Mouse (Mus musculus): Measurements from ENCODE around the gene Mgat2. TPM values are rescaled to one million over a fixed set of nuclear protein-coding genes. Genes with fewer than 3 reads are reported as not detected.

The Mgat2 gene
- polyA plus RNA-seq, 1 experiment from 2014 or later, result 35.6 TPM

- ATAC-seq, result no peak
- 56% methylated on average over 5 of the region's 5 CpGs for WGBS
- H3K27ac ChIP-seq (ENCODE audit: low read length), result peak overlapping the region; percentile 54
- H3K27me3 ChIP-seq (replicated peaks; ENCODE audit: control insufficient read depth, insufficient read depth, low read length), result no peaks in the 10 kb centered on the region
- H3K4me3 ChIP-seq (ENCODE audit: low read length), result peak overlapping the region; percentile 1; the same call in 1 of the 2 replicates
- no peaks in the 10 kb centered on the region for H3K9me3 ChIP-seq (ENCODE audit: control insufficient read depth, low read length)
- peaks cover 17% of the 10 kb centered on the region for H3K4me1 ChIP-seq (ENCODE audit: control insufficient read depth, insufficient read depth, low read length)
- H3K36me3 ChIP-seq (ENCODE audit: control insufficient read depth, insufficient read depth, low read length), result peaks cover 6% of the 10 kb centered on the region
- H3K4me2 ChIP-seq (ENCODE audit: low read depth, low read length), result peak overlapping the region; percentile 42
- H3K9ac ChIP-seq (ENCODE audit: low read depth, low read length), result no peak overlapping the region; the same call in 1 of the 2 replicates
Measured at GRCm38 (mm10) chr12:69186811-69187471, 3.0 kb downstream of the Mgat2 start.

- H3K4me2 ChIP-seq (ENCODE audit: low read depth, low read length), result no peak overlapping the region
- H3K27ac ChIP-seq (ENCODE audit: low read length), result no peak overlapping the region
- WGBS, result 84% methylated on average over 9 of the region's 9 CpGs
- no peak overlapping the region for H3K4me3 ChIP-seq (ENCODE audit: low read length)
- H3K9me3 ChIP-seq (ENCODE audit: control insufficient read depth, low read length), result no peaks in the 10 kb centered on the region
- peaks cover 16% of the 10 kb centered on the region for H3K4me1 ChIP-seq (ENCODE audit: control insufficient read depth, insufficient read depth, low read length)
- H3K9ac ChIP-seq (ENCODE audit: low read depth, low read length), result no peak overlapping the region
- no peaks in the 10 kb centered on the region for H3K27me3 ChIP-seq (replicated peaks; ENCODE audit: control insufficient read depth, insufficient read depth, low read length)
- H3K36me3 ChIP-seq (ENCODE audit: control insufficient read depth, insufficient read depth, low read length), result peaks cover 6% of the 10 kb centered on the region
- no peak for ATAC-seq
Measured at GRCm38 (mm10) chr12:69190074-69190473, 6.1 kb downstream of the Mgat2 start.

DNA sequence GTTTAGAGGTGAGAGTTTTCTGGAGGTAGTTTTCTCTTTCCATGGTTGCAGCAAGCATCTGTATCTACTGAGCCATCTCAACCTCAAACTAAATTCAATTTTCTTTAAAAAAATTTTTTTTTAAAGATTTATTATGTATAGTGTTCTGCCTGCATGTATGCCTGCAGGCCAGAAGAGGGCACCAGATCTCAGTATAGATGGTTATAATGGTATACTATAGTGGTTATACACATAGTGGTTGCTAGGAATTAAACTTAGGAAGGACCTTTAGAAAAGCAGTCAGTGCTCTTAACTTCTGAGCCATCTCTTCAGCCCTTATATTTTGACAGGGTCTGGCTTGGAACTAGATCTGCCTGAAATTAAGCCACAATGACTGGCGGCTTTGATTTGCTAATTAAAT lies 6.6 kb downstream of the Mgat2 start:
- Histone ChIP-seq H3K9me3 (ENCODE audit: control insufficient read depth, low read length) (no peaks in the 10 kb centered on the region), H3K36me3 (ENCODE audit: control insufficient read depth, insufficient read depth, low read length) (peaks cover 6% of the 10 kb centered on the region), H3K27me3 (replicated peaks; ENCODE audit: control insufficient read depth, insufficient read depth, low read length) (no peaks in the 10 kb centered on the region), H3K4me2 (ENCODE audit: low read depth, low read length) (no peak overlapping the region), H3K4me1 (ENCODE audit: control insufficient read depth, insufficient read depth, low read length) (peaks cover 11% of the 10 kb centered on the region), H3K27ac (ENCODE audit: low read length) (no peak overlapping the region), H3K4me3 (ENCODE audit: low read length) (no peak overlapping the region), H3K9ac (ENCODE audit: low read depth, low read length) (no peak overlapping the region)
- ATAC-seq, result no peak
- WGBS, result 95% methylated on average over 1 of the region's 1 CpGs

DNA sequence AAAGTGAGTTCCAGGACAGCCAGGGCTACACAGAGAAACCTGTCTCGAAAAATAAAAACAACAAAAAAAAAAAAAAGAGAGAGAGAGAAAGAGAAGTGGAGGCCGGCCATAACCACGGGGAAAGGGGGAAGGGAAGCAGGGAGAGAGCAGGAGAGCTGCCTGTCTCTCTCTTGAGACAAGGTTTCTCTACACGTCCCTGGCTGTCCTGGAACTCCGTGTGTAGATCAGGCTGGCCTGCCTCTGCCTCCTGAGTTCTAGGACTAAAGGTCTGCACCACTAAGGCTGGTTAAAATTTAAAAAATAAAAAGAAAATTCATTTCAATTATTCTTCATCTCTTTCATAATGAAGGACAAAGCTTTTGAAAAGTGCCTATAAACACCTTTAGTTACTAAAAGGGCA lies 7.4 kb downstream of the Mgat2 start:
- no peak for ATAC-seq
- no peak overlapping the region for H3K9ac ChIP-seq (ENCODE audit: low read depth, low read length)
- H3K36me3 ChIP-seq (ENCODE audit: control insufficient read depth, insufficient read depth, low read length), result peaks cover 6% of the 10 kb centered on the region
- no peaks in the 10 kb centered on the region for H3K9me3 ChIP-seq (ENCODE audit: control insufficient read depth, low read length)
- peaks cover 14% of the 10 kb centered on the region for H3K4me1 ChIP-seq (ENCODE audit: control insufficient read depth, insufficient read depth, low read length)
- H3K27ac ChIP-seq (ENCODE audit: low read length), result no peak overlapping the region
- WGBS, result 93% methylated on average over 5 of the region's 5 CpGs
- no peaks in the 10 kb centered on the region for H3K27me3 ChIP-seq (replicated peaks; ENCODE audit: control insufficient read depth, insufficient read depth, low read length)
- no peak overlapping the region for H3K4me2 ChIP-seq (ENCODE audit: low read depth, low read length)
- no peak overlapping the region for H3K4me3 ChIP-seq (ENCODE audit: low read length)

DNA sequence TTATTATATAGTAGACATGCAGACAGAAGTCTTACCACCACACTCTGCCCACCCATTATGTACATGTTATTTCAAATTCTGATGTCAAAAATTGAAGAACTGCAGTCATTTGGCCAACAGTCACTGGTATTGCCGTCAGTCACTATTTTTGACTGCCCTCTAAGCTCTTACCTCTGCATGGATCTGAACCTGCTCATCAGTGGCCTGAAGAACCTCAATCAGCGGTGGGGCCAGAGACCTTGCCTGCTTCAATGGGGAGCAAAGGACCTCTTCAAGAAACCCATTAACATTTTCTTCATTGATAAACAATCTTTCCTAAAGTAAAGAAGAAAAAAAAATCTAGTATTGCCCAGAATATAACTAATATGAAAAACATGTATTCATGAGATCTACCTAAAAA lies 8.7 kb downstream of the Mgat2 start:
- Histone ChIP-seq H3K27ac (ENCODE audit: low read length) (no peak overlapping the region), H3K4me2 (ENCODE audit: low read depth, low read length) (no peak overlapping the region), H3K4me1 (ENCODE audit: control insufficient read depth, insufficient read depth, low read length) (peaks cover 5% of the 10 kb centered on the region; the same call in 1 of the 2 replicates), H3K27me3 (replicated peaks; ENCODE audit: control insufficient read depth, insufficient read depth, low read length) (no peaks in the 10 kb centered on the region), H3K9me3 (ENCODE audit: control insufficient read depth, low read length) (no peaks in the 10 kb centered on the region), H3K36me3 (ENCODE audit: control insufficient read depth, insufficient read depth, low read length) (peaks cover 6% of the 10 kb centered on the region), H3K9ac (ENCODE audit: low read depth, low read length) (no peak overlapping the region), H3K4me3 (ENCODE audit: low read length) (no peak overlapping the region)
- no peak for ATAC-seq
- WGBS, result 91% methylated on average over 2 of the region's 2 CpGs

- Histone ChIP-seq H3K27ac (ENCODE audit: low read length) (peak within 1 kb of the TSS; percentile 89), H3K27me3 (replicated peaks; ENCODE audit: control insufficient read depth, insufficient read depth, low read length) (no peaks in the 10 kb centered on the region), H3K36me3 (ENCODE audit: control insufficient read depth, insufficient read depth, low read length) (peaks cover 5% of the 10 kb centered on the region; the same call in 1 of the 2 replicates), H3K4me1 (ENCODE audit: control insufficient read depth, insufficient read depth, low read length) (peaks cover 19% of the 10 kb centered on the region), H3K4me2 (ENCODE audit: low read depth, low read length) (peak within 1 kb of the TSS; percentile 97), H3K9me3 (ENCODE audit: control insufficient read depth, low read length) (no peaks in the 10 kb centered on the region), H3K9ac (ENCODE audit: low read depth, low read length) (peak within 1 kb of the TSS; percentile 88), H3K4me3 (ENCODE audit: low read length) (peak within 1 kb of the TSS; percentile 96)
- under 1% methylated on average over 75 of the region's 75 CpGs for WGBS
- ATAC-seq, result peak; percentile 75
Measured at GRCm38 (mm10) chr12:69196444-69197377, 12.8 kb downstream of the Mgat2 start, which contains the start of gene Gm49383. Gene Gm49383, minus strand, starts transcription at chr12:69197104.

GRCm38 (mm10) chr12:69197378-69198163 lies 13.6 kb downstream of the Mgat2 start:
- peaks cover 19% of the 10 kb centered on the region for H3K4me1 ChIP-seq (ENCODE audit: control insufficient read depth, insufficient read depth, low read length)
- no peaks in the 10 kb centered on the region for H3K9me3 ChIP-seq (ENCODE audit: control insufficient read depth, low read length)
- ATAC-seq, result peak; percentile 82
- H3K9ac ChIP-seq (ENCODE audit: low read depth, low read length), result peak overlapping the region; percentile 88
- H3K4me3 ChIP-seq (ENCODE audit: low read length), result peak overlapping the region; percentile 96
- WGBS, result under 1% methylated on average over 94 of the region's 94 CpGs
- no peaks in the 10 kb centered on the region for H3K27me3 ChIP-seq (replicated peaks; ENCODE audit: control insufficient read depth, insufficient read depth, low read length)
- peak overlapping the region; percentile 97 for H3K4me2 ChIP-seq (ENCODE audit: low read depth, low read length)
- peak overlapping the region; percentile 89 for H3K27ac ChIP-seq (ENCODE audit: low read length)
- H3K36me3 ChIP-seq (ENCODE audit: control insufficient read depth, insufficient read depth, low read length), result peaks cover 7% of the 10 kb centered on the region

- peak; percentile 45 for ATAC-seq
- peak within 1 kb of the TSS; percentile 96 for H3K4me3 ChIP-seq (ENCODE audit: low read length)
- WGBS, result under 1% methylated on average over 18 of the region's 18 CpGs
- H3K9me3 ChIP-seq (ENCODE audit: control insufficient read depth, low read length), result no peaks in the 10 kb centered on the region
- peaks cover 7% of the 10 kb centered on the region for H3K36me3 ChIP-seq (ENCODE audit: control insufficient read depth, insufficient read depth, low read length)
- H3K4me1 ChIP-seq (ENCODE audit: control insufficient read depth, insufficient read depth, low read length), result peaks cover 19% of the 10 kb centered on the region
- H3K27me3 ChIP-seq (replicated peaks; ENCODE audit: control insufficient read depth, insufficient read depth, low read length), result no peaks in the 10 kb centered on the region
- peak within 1 kb of the TSS; percentile 88 for H3K9ac ChIP-seq (ENCODE audit: low read depth, low read length)
- peak within 1 kb of the TSS; percentile 97 for H3K4me2 ChIP-seq (ENCODE audit: low read depth, low read length)
- H3K27ac ChIP-seq (ENCODE audit: low read length), result peak within 1 kb of the TSS; percentile 89
Measured at GRCm38 (mm10) chr12:69198164-69198535, 14.2 kb downstream of the Mgat2 start, which contains the start of gene Dnaaf2. Gene Dnaaf2, minus strand, starts transcription at chr12:69198429.

- Histone ChIP-seq H3K9me3 (ENCODE audit: control insufficient read depth, low read length) (no peaks in the 10 kb centered on the region), H3K4me3 (ENCODE audit: low read length) (no peak overlapping the region), H3K9ac (ENCODE audit: low read depth, low read length) (no peak overlapping the region), H3K4me1 (ENCODE audit: control insufficient read depth, insufficient read depth, low read length) (peaks cover 19% of the 10 kb centered on the region), H3K27me3 (replicated peaks; ENCODE audit: control insufficient read depth, insufficient read depth, low read length) (no peaks in the 10 kb centered on the region), H3K36me3 (ENCODE audit: control insufficient read depth, insufficient read depth, low read length) (peaks cover 7% of the 10 kb centered on the region), H3K27ac (ENCODE audit: low read length) (no peak overlapping the region), H3K4me2 (ENCODE audit: low read depth, low read length) (no peak overlapping the region)
- peak; percentile 64 for ATAC-seq
Measured at GRCm38 (mm10) chr12:69198985-69199384, 15.0 kb downstream of the Mgat2 start.

Data from intestine, embryonic 16.5 days (tissue).